Mouse (Mus musculus) ovary, adult 18-20 months (tissue): Measurements from ENCODE around the gene Rem1.

ENCODE experiments used
- DNase-seq: peaks from one replicate; pipeline ENCODE4 v3.0.0; 2022; ENCODE audit warnings: low spot score, mixed read lengths

The Rem1 gene

DNA sequence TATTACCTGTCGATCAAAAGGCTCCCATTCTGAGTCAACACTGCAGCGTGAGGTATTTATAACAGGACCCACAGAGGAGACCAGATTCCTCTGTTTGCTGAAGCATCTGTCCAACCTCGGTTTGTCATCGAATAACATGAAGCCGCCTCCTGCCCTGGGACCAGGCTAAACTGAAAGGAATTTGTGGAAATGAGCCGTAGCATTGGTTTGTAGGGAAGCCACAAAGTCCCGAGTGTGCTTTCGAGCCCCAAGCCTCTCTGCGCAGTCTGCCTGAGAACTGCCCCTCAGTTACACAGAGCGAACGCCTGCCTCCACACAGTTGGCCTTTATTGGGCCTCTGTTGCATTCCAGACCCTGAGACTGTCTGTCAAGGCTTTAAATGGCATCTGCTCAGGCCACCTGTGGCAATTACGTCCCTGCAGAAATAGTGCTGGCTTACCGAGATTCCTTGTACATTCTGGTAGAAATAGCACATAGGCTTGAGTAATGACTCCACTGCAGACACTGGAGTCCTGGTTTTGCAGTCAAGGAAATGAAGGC lies 48.6 kb downstream of the Rem1 start:
- no peak for DNase-seq

DNA sequence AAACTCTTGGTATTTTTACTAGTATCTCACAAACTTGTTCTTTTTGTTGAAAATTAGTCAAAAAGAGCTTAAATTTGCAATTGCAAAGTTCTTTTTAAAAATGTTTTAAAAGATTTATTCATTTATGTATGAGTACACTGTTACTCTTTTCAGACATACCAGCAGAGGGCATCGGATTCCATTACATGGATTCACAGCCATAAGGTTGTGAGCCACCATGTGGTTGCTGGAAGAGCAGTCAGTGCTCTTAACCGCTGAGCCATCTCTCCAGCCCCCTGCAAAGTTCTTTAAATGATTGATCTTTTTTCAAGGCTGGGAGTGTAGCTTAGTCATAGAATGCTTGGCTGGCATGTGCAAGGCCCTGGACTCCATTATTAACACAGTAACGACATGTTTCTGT lies 51.6 kb downstream of the Rem1 start:
- no peak for DNase-seq

GRCm38 (mm10) chr2:152678925-152679324 lies 52.2 kb downstream of the Rem1 start:
- DNase-seq, result no peak

DNA sequence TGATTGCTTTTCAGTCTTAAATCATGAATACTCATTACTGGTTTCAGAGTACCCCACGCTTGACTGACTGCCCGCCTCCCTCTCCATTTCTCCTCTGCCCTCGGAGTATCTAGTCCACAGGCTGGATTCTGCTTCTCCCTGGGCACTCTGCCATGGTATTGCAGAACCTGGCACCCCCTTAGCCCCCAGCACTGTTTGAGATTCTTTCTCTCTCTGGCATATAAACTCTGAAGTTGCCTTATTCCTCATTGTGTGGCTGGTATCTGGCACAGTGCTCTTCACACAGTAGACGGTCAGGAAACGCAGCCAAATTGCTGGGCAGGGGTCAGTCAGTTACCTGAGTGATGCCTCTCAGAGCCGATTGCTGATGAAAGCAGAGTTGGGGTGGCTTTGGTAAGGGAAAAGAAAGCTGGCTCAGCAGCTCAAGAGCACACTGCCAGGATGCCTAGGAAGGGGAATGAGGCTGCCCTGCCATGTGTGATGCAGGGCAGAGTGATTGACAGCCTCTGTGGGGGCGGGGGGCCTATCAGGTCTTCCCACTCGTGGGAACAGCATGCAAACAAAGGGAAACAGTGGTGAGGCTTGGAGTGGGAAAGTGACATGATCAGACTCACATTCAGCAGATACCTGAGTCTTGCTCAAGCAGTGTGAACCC lies 53.1 kb downstream of the Rem1 start:
- DNase-seq, result no peak

GRCm38 (mm10) chr2:152683086-152683485 lies 56.3 kb downstream of the Rem1 start:
- DNase-seq, result no peak
